In genomic region chr3:88002291-88002976, GRCm38 (mm10) we compare ENCODE assay signal across 10 mouse cellular contexts. TPM values are rescaled to one million over a fixed set of nuclear protein-coding genes. Genes with fewer than 3 reads are reported as not detected.
DNase-seq lines count a peak whose midpoint lies in the region; ATAC-seq and TF ChIP-seq lines count a peak whose summit lies in the region.
"Had no signal": no experiment of that assay in that cellular context is flagged by ENCODE, and none has a peak within 500 bp of the region (broad histone marks: within the 10 kb centered on the region; RNA-seq: fewer than 3 reads in every experiment).

No protein-coding gene starts in this region.

- 2% methylated on average over 17 of the region's 17 CpGs for WGBS in lung, embryonic 14.5 days

- peak; percentile 69 to 78 for DNase-seq in cerebellum, postnatal 10 days
- DNase-seq in cerebellum, postnatal 4 days (ENCODE audit: low spot score in 2 of 2) = no peak
- DNase-seq in ovary, postnatal 36 days (ENCODE audit: low spot score) = peak; percentile 43
- DNase-seq in ovary, postnatal 14 days (ENCODE audit: low spot score) = no peak
- DNase-seq in lung, embryonic 14.5 days = peak; percentile 44
- peak; percentile 43 for DNase-seq in thymus, postnatal 14 days

- H3K4me3 ChIP-seq in lung, embryonic 14.5 days (ENCODE audit: low read depth, low read length) = no peak overlapping the region
- H3K4me3 ChIP-seq: myocyte had no signal

- no peak overlapping the region for H3K9ac ChIP-seq in lung, embryonic 14.5 days

- H3K27ac ChIP-seq in lung, embryonic 14.5 days (ENCODE audit: low read depth) = no peak overlapping the region

- peak; percentile 40 for ATAC-seq in lung, embryonic 14.5 days (ENCODE audit: insufficient read depth)
- no peak for ATAC-seq in inflammation-experienced regulatory T-cells, adult 6 months
- no peak for ATAC-seq in erythroid progenitor cell, adult 5-6 weeks (replicated peaks; ENCODE audit: low FRiP score, poor library complexity, severe bottlenecking)

- no peaks in the 10 kb centered on the region for H3K4me1 ChIP-seq in lung, embryonic 14.5 days (ENCODE audit: insufficient read depth)

- TF ChIP-seq CTCF in lung, embryonic 14.5 days (IDR thresholded peaks at IDR 0.05; ENCODE audit: low read depth) = peak; percentile 36

- peaks cover 64% of the 10 kb centered on the region for H3K27me3 ChIP-seq in lung, embryonic 14.5 days (ENCODE audit: insufficient read depth, low read length)

- H3K36me3 ChIP-seq in lung, embryonic 14.5 days (ENCODE audit: insufficient read depth) = no peaks in the 10 kb centered on the region

- no peak overlapping the region for H3K4me2 ChIP-seq in lung, embryonic 14.5 days

- H3K9me3 ChIP-seq in lung, embryonic 14.5 days (ENCODE audit: low read depth, low read length) = peaks cover 3% of the 10 kb centered on the region; the same call in 1 of the 2 replicates

RNA-seq across cellular contexts. Expression of gene Bcan, which starts 2.4 kb away (rescaled TPM):
- polyA plus RNA-seq in lung, embryonic 14.5 days (2014; fragmentation: Nextera tagmentation; extraction: Ambion mirVana) = not detected in 2 replicates
- not detected for polyA plus RNA-seq in inflammation-experienced regulatory T-cells, adult 6 months (2017; shearing (Covaris generic))
- total RNA-seq in erythroid progenitor cell, adult 5-6 weeks (2015; ENCODE audit: low replicate concordance) = not detected in 2 replicates
- not detected in 2 replicates for total RNA-seq in erythroid progenitor cell, adult 5-6 weeks (2017; ENCODE audit: low replicate concordance)

RNA-seq across cellular contexts. Expression of gene Hapln2, which starts 24.9 kb away (rescaled TPM):
- polyA plus RNA-seq in lung, embryonic 14.5 days (2014; fragmentation: Nextera tagmentation; extraction: Ambion mirVana) = not detected in 2 replicates
- polyA plus RNA-seq in inflammation-experienced regulatory T-cells, adult 6 months (2017; shearing (Covaris generic)) = not detected
- not detected in 2 replicates for total RNA-seq in erythroid progenitor cell, adult 5-6 weeks (2015; ENCODE audit: low replicate concordance)
- total RNA-seq in erythroid progenitor cell, adult 5-6 weeks (2017; ENCODE audit: low replicate concordance) = not detected in 2 replicates
- polyA plus RNA-seq: large intestine, adult 2 months; myocyte had no signal

RNA-seq across cellular contexts. Expression of gene Nes, which starts 31.6 kb away (rescaled TPM):
- polyA plus RNA-seq in lung, embryonic 14.5 days (2014; fragmentation: Nextera tagmentation; extraction: Ambion mirVana) = 24.6 and 27.1 TPM in 2 replicates
- not detected for polyA plus RNA-seq in inflammation-experienced regulatory T-cells, adult 6 months (2017; shearing (Covaris generic))
- total RNA-seq in erythroid progenitor cell, adult 5-6 weeks (2015; ENCODE audit: low replicate concordance) = not detected in 2 replicates
- not detected in 2 replicates for total RNA-seq in erythroid progenitor cell, adult 5-6 weeks (2017; ENCODE audit: low replicate concordance)

RNA-seq across cellular contexts. Expression of gene Gpatch4, which starts 40.5 kb away (rescaled TPM):
- polyA plus RNA-seq in lung, embryonic 14.5 days (2014; fragmentation: Nextera tagmentation; extraction: Ambion mirVana) = 35.8 and 40.6 TPM in 2 replicates
- polyA plus RNA-seq in inflammation-experienced regulatory T-cells, adult 6 months (2017; shearing (Covaris generic)) = 10 to 100 TPM; 20.8 to 37.5 (median 36.6) TPM
- total RNA-seq in erythroid progenitor cell, adult 5-6 weeks (2015; ENCODE audit: low replicate concordance) = 3.6 and 8.4 TPM in 2 replicates
- total RNA-seq in erythroid progenitor cell, adult 5-6 weeks (2017; ENCODE audit: low replicate concordance) = 3.6 and 5.4 TPM in 2 replicates

RNA-seq across cellular contexts. Expression of gene Crabp2, which starts 54.0 kb away (rescaled TPM):
- polyA plus RNA-seq in lung, embryonic 14.5 days (2014; fragmentation: Nextera tagmentation; extraction: Ambion mirVana) = 7.7 and 10.3 TPM in 2 replicates
- polyA plus RNA-seq in inflammation-experienced regulatory T-cells, adult 6 months (2017; shearing (Covaris generic)) = not detected
- total RNA-seq in erythroid progenitor cell, adult 5-6 weeks (2015; ENCODE audit: low replicate concordance) = not detected in 2 replicates
- total RNA-seq in erythroid progenitor cell, adult 5-6 weeks (2017; ENCODE audit: low replicate concordance) = not detected in 2 replicates
- polyA plus RNA-seq: large intestine, adult 2 months had no signal

Comparison
In these comparisons a context has a peak if more than half of its experiments do, and no peak if none do; other contexts are left out.
1. DNase-seq: peak in cerebellum, postnatal 10 days (2 of 2), ovary, postnatal 36 days (single experiment), lung, embryonic 14.5 days (single experiment) and thymus, postnatal 14 days (single experiment); none in cerebellum, postnatal 4 days (0 of 2) and ovary, postnatal 14 days (single experiment).
2. RNA of gene Nes, which starts 31.6 kb away (polyA plus RNA-seq): 24.6 to 27.1 TPM in lung, embryonic 14.5 days; not detected in inflammation-experienced regulatory T-cells, adult 6 months; every median in the first group is over 10 times any median in the second.